Mouse (Mus musculus) thymus, adult 2 months (tissue): Measurements from ENCODE around the gene Ccpg1. TPM values are rescaled to one million over a fixed set of nuclear protein-coding genes. Genes with fewer than 3 reads are reported as not detected.
A peak's percentile ranks its signal among the peaks of the same experiment; 100 is the strongest.

ENCODE experiments used
- DNase-seq: peaks from one replicate; pipeline ENCODE4 v3.0.0; 2021
- H3K27ac ChIP-seq: fragments of 200-500 bp; 2 replicates; pipeline ENCODE4 v1.5.1; 2012; ENCODE audit warnings: low read length, control low read depth; ENCODE audit not compliant: control insufficient read depth, insufficient read depth
- H3K27me3 ChIP-seq: fragments of 200-500 bp; 2 replicates; pipeline ENCODE4 v1.6.1; 2012; ENCODE audit warnings: mild to moderate bottlenecking, low read length, moderate library complexity, mixed read lengths; ENCODE audit not compliant: control insufficient read depth, insufficient read depth
- H3K36me3 ChIP-seq: fragments of 200-500 bp; 2 replicates; pipeline ENCODE4 v1.6.1; 2012; ENCODE audit warnings: mild to moderate bottlenecking, low read length, moderate library complexity; ENCODE audit not compliant: control insufficient read depth, insufficient read depth
- H3K4me1 ChIP-seq: fragments of 200-500 bp; replicated peaks from 2 replicates; pipeline ENCODE4 v1.6.1; 2012; ENCODE audit warnings: low read length; ENCODE audit not compliant: control insufficient read depth, insufficient read depth
- H3K4me3 ChIP-seq: fragments of 200-500 bp; 2 replicates; pipeline ENCODE4 v1.5.1; 2012; ENCODE audit warnings: mild to moderate bottlenecking, low read length, control low read depth, moderate library complexity; ENCODE audit not compliant: control insufficient read depth, insufficient read depth
- CTCF ChIP-seq: fragments of 200-500 bp; IDR thresholded peaks from 2 replicates; pipeline ENCODE4 v1.5.1; 2012; ENCODE audit warnings: mild to moderate bottlenecking, control low read depth, low read length, moderate library complexity, borderline replicate concordance; ENCODE audit not compliant: control insufficient read depth, poor library complexity, insufficient read depth; ENCODE audit errors: extremely low read depth
- POLR2A ChIP-seq: fragments of 200-500 bp; IDR thresholded peaks from 2 replicates; pipeline ENCODE4 v1.6.1; 2012; ENCODE audit warnings: mild to moderate bottlenecking, low read length, control low read depth, moderate library complexity; ENCODE audit not compliant: control insufficient read depth, poor library complexity, insufficient read depth; ENCODE audit errors: extremely low read depth
- WGBS: fragments of 180-500 bp; shearing (Covaris S2); methylation state at CpG from one replicate; pipeline ENCODE4 v1.1.7; 2018; 5-methylcytosine and 5-hydroxymethylcytosine counted together
- polyA plus RNA-seq: library from polyadenylated mRNA; depleted of rRNA; stranded (reverse); fragments of >200 nt; gene quantifications from 2 replicates; pipeline ENCODE4 v1.2.3, GENCODE M21; 2012

Gene Ccpg1
- polyA plus RNA-seq, 1 experiment = 11.6 TPM

GRCm38 (mm10) chr9:72954746-72955145 is 30.5 kb upstream of the Ccpg1 start:
- TF ChIP-seq POLR2A = no peak
- TF ChIP-seq CTCF = no peak
- Histone ChIP-seq H3K36me3 (no peaks in the 10 kb centered on the region), H3K4me3 (no peak overlapping the region), H3K27me3 (no peaks in the 10 kb centered on the region), H3K27ac (no peak overlapping the region), H3K4me1 (peaks cover 6% of the 10 kb centered on the region)
- peak; percentile 39 for DNase-seq
- 65% methylated on average over 2 of the region's 2 CpGs for WGBS

- DNase-seq = peak; percentile 68
- WGBS = 17% methylated on average over 1 of the region's 1 CpGs
- Histone ChIP-seq H3K27me3 (no peaks in the 10 kb centered on the region), H3K4me1 (peaks cover 6% of the 10 kb centered on the region), H3K36me3 (no peaks in the 10 kb centered on the region), H3K27ac (no peak overlapping the region), H3K4me3 (no peak overlapping the region)
- no peak for TF ChIP-seq POLR2A
- peak; percentile 43; the same call in 1 of the 2 replicates for TF ChIP-seq CTCF
These were observed 29.7 kb upstream of the Ccpg1 start for GRCm38 (mm10) chr9:72955546-72955945.

GRCm38 (mm10) chr9:72958521-72959450 is 26.4 kb upstream of the Ccpg1 start, which contains the start of the genes Dyx1c1 and Gm44503:
Dyx1c1 (plus strand) TSS chr9:72958785.
Gm44503 (plus strand) TSS chr9:72958852.
- Histone ChIP-seq H3K4me1 (peaks cover 17% of the 10 kb centered on the region), H3K27ac (no peak within 1 kb of the TSS)
- 5% methylated on average over 43 of the region's 43 CpGs for WGBS

GRCm38 (mm10) chr9:72961346-72961745 is 23.9 kb upstream of the Ccpg1 start:
- Histone ChIP-seq H3K27ac (peak overlapping the region; percentile 45), H3K36me3 (no peaks in the 10 kb centered on the region), H3K27me3 (no peaks in the 10 kb centered on the region), H3K4me3 (no peak overlapping the region), H3K4me1 (peaks cover 17% of the 10 kb centered on the region)
- WGBS = 73% methylated on average over 8 of the region's 8 CpGs
- no peak for DNase-seq
- TF ChIP-seq CTCF = no peak
- no peak for TF ChIP-seq POLR2A

More at GRCm38 (mm10) chr9:72958521-72959450, 26.4 kb upstream of the Ccpg1 start, which contains the start of the genes Dyx1c1 and Gm44503:
- DNase-seq = peak; percentile 77
- Histone ChIP-seq H3K27me3 (no peaks in the 10 kb centered on the region), H3K36me3 (no peaks in the 10 kb centered on the region), H3K4me3 (peak within 1 kb of the TSS; percentile 64)
- TF ChIP-seq POLR2A (no peak), CTCF (0 out of 2 replicates have a peak, but pooled peaks have one; percentile 64)

GRCm38 (mm10) chr9:72961959-72962358 is 23.3 kb upstream of the Ccpg1 start:
- Histone ChIP-seq H3K36me3 (no peaks in the 10 kb centered on the region), H3K27ac (peak overlapping the region; percentile 94), H3K4me1 (peaks cover 17% of the 10 kb centered on the region), H3K27me3 (no peaks in the 10 kb centered on the region), H3K4me3 (peak overlapping the region; percentile 26; the same call in 1 of the 2 replicates)
- WGBS = 18% methylated on average over 15 of the region's 15 CpGs
- TF ChIP-seq POLR2A = no peak
- no peak for TF ChIP-seq CTCF
- DNase-seq = peak; percentile 78

- no peak overlapping the region for H3K27ac ChIP-seq
- H3K4me3 ChIP-seq = no peak overlapping the region
- H3K4me1 ChIP-seq = 0 out of 2 replicates have a peak, but pooled peaks cover 7% of the 10 kb centered on the region
- H3K36me3 ChIP-seq = no peaks in the 10 kb centered on the region
- H3K27me3 ChIP-seq = no peaks in the 10 kb centered on the region
- 17% methylated on average over 11 of the region's 11 CpGs for WGBS
- DNase-seq = peak; percentile 54
- TF ChIP-seq POLR2A (no peak), CTCF (peak; percentile 52; the same call in 1 of the 2 replicates)
These were observed 16.7 kb upstream of the Ccpg1 start for GRCm38 (mm10) chr9:72968349-72969061.
